Mouse (Mus musculus) thymus, postnatal 4 days (tissue): ENCODE results near the gene Fbxl7.

ENCODE experiments used
- DNase-seq: peaks from one replicate; pipeline ENCODE4 v3.0.0; 2021

Fbxl7 gene

DNA sequence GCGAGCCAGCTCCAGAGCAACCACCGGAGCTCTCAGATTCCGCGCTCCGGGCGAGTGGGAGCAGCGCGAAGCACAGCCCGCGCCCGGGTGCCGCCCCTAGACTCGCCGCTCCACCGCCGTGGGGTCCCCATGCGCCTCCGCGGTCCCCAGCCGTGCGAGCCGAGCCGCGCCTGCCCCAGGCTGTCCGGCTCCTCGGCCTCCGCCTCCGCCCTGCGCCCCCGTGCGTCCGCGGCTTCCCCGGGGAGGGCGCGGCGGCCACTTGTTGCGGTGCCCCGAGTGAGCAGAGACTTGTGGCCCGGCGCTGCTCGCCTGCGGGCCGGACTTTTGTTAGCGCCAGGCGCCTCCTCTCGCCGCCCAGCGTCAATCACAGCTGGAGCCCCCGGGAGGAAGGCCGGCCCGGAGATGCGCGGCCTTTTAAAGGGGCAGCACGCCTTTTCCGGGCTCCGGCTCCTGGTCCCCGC, at the start of gene Fbxl7:
Gene Fbxl7, minus strand, starts transcription at position 330 of the 461 bp plus-strand sequence.
- DNase-seq, result peak; percentile 28

- DNase-seq, result no peak
Observed at GRCm38 (mm10) chr15:26922026-26922425, 26.6 kb upstream of the Fbxl7 start.

DNA sequence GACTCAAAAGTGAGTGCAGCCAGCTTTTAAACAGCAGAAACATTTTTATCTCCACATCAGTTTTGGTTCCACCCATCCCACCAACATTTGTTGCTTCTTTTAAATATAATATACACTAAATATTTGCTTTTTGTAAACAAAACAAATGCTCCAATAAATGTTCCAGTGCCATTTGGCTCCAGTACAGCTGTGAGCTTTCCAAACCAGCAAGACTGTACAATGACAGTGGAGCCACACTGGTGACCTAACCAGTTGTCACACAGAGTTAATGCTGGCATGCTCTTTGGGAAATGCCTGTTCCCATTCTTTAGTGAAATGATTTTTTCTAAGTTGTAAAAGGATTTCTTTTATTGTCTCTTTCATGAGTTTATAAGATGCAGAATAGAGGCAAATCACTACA, 18.0 kb upstream of the Fbxl7 start:
- no peak for DNase-seq

GRCm38 (mm10) chr15:26895761-26896160, 381 bp upstream of the Fbxl7 start:
- no peak for DNase-seq

- DNase-seq, result peak; percentile 8
Observed at GRCm38 (mm10) chr15:26894801-26895229, 565 bp downstream of the Fbxl7 start.

DNA sequence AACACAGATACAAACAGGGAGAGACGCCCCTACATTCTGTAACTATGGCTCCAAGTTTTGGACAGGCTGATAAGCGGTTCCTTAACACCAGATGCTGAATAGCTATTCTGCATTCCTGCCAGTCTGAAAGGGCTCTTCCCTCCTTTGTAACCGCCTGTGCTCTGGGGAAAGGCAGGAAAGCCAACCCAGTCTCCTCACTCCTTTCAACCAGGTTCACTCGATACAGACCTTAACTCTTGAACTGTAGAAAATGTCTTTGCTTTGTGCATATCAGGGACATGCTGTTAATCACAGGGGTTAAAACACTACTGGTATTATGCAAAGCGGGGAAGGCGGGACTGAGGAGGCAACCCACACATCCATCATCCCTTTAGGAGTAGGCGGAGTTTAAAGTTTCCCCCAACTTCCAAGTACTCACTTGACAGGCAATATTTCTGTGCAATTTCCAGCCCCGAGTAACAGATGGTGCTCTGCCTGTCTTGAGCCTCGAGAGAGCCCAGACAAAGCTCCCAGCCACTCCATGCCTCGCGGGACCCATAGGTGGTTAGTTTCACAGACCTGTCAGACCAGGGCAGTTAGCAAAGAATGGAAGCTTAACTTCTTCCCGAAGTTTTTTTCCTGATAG, 1.2 kb downstream of the Fbxl7 start:
- no peak for DNase-seq

DNA sequence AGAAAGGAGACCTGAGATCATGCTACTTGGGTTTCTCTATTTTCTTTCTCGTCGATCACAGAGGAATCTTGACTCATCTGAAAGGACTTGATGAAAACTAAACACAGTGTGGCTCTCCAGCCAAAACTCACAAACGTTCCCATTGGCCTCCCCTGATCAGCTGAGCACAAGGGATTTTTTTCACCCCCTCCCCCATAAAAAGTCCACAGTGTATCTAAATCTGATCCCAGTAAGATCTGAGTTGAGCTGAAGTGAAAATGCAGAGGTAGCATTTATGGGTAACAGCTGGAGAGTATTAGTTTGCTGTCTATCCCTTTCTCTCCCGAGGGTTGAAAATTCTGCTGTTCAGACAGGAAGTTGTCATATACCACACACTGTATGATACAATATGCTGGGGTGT, 2.2 kb downstream of the Fbxl7 start:
- DNase-seq, result no peak

DNA sequence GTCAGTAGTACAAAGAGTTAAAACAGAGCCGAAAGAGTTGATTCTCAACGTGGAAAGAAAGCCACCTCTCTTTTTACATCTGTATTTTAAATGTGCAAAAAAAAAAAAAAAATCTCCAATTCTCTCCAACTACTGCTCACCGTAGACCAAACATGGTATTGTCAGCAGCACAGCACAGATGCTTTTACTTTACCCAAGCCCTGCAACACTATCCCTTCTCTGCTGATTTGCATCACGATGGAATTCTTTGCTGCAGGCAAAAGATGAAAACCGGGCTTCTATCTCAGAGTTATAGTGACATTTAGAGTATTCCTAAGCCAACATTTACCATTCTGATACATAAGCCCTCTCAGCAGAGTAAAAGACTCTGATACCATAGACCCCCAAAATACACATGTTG, 5.4 kb downstream of the Fbxl7 start:
- no peak for DNase-seq

GRCm38 (mm10) chr15:26888170-26888569, 7.2 kb downstream of the Fbxl7 start:
- DNase-seq, result no peak

GRCm38 (mm10) chr15:26885979-26886378, 9.4 kb downstream of the Fbxl7 start:
- DNase-seq, result no peak

- no peak for DNase-seq
Observed at GRCm38 (mm10) chr15:26880212-26880956, 15.0 kb downstream of the Fbxl7 start.

GRCm38 (mm10) chr15:26875687-26876086, 19.7 kb downstream of the Fbxl7 start:
- no peak for DNase-seq

DNA sequence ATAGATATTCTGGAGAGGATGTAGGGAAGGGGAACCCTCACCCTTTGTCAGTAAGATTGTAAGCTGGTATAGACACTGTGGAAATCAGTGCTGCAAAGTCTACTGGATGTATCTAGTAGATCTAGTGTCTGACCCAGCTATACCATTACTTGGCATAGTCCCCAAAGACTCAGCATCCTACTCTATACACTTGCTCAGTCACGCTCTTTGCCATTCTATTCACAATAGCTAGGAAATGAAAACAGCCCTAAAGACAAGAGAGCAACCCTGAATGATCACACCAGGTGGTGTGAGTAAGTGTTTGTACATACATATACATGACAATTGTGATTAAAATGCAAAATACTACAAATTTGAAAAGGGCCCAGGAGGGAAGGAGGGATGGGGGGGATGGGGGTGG, 23.1 kb downstream of the Fbxl7 start:
- DNase-seq, result no peak

- no peak for DNase-seq
Observed at GRCm38 (mm10) chr15:26869197-26869596, 26.2 kb downstream of the Fbxl7 start.

DNA sequence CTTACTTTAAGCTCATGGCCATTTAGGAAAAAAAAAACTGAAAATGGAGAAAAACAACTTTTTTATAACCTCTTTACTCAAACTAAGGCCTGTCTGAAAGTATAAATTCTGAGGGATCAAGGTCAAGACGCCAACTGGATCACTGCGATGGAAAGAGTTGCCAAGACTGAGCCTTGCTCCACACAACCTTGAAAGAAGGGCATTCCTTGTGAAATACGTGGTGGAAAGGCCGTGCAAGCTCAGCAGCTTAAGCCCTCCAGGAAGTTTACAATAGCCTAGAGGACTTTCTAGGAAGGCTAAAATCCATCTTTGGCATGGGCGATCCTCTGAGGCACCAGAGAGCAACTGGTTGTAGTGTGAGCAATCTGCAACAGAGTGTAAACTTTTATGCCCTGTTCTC, 27.9 kb downstream of the Fbxl7 start:
- no peak for DNase-seq

GRCm38 (mm10) chr15:26862173-26862572, 33.2 kb downstream of the Fbxl7 start:
- DNase-seq, result no peak

- no peak for DNase-seq
Observed at GRCm38 (mm10) chr15:26849626-26850025, 45.8 kb downstream of the Fbxl7 start.

- no peak for DNase-seq
Observed at GRCm38 (mm10) chr15:26842216-26842615, 53.2 kb downstream of the Fbxl7 start.

DNA sequence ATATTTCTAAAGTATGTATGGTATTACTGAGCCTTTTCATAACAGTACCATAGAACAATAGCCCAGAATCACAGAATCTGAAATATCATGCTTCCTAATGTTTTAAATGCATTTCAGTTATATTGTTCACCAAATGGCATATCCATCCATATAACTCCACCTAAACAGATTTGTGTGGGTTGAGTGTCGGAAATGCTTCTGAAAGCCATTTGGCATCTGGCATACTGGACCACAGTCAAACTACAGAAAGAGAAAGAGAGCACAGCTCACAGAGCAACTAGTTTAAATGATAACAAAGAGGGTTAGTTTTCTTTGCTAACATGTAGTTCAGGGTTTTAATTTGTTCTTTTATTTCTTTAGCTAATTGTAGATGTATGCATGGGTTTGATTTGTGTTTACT, 57.0 kb downstream of the Fbxl7 start:
- DNase-seq, result no peak

DNA sequence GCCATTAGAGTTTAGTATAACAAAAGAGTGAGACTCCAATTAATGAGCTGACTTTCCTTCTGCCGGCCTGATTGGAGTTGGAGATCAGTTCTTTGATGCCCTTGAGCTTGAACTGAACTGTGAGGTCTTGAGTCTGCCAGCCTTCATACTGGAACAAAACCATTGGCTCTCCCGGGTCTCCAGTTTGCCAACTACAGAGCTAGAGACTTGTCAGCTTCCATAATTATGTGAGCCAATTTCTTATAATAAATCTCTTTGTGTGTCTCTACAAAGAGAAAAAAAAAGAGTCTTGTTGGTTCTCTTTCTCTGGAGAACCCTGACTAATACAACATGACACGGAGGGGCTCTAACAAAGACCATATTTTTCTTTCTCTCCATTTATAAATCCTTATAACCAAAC, 58.2 kb downstream of the Fbxl7 start:
- no peak for DNase-seq

GRCm38 (mm10) chr15:26834415-26834814, 61.0 kb downstream of the Fbxl7 start:
- DNase-seq, result no peak

- no peak for DNase-seq
Observed at GRCm38 (mm10) chr15:26831141-26831540, 64.2 kb downstream of the Fbxl7 start.

- DNase-seq, result no peak
Observed at GRCm38 (mm10) chr15:26816931-26817330, 78.4 kb downstream of the Fbxl7 start.

- no peak for DNase-seq
Observed at GRCm38 (mm10) chr15:26812856-26813255, 82.5 kb downstream of the Fbxl7 start.

DNA sequence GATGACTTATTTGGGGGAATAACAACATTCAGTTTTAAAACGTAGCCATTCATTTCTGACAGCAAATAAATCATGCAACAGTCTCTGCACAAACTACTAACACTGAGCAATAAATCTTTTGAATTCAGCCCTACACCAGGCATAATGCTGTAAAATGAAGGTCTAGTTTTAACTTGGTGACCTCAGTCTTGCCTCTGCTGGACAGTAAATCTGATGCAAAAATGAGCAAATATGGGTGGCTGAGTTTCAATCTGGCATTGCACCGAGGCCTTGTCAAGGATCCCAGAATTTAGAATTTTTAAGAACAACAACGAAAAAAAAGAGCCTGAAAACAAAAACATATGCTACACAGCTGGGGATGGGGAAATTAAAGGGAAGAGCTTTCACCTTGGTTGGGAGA, 85.8 kb downstream of the Fbxl7 start:
- no peak for DNase-seq
